Mouse (Mus musculus): ENCODE results near the gene Habp4.

DNA sequence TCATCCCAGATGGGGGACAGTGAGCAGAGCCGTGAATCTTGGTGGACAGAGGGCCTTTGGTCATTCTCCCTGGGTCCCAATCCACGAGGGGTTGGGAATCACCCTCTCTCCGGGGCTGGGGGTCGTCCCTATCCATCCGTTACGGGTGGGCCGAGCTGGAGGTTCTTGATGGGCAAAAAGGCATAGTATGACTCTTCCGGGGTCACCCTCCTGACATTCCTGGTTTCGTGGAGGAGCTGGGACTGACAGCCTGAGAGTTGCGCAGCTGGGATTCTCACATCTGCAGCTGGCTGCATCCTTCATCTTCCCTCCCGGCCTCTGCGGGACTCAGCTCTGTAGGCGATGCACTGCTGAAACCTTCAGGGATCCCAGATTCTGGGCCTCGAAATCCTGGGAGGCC, 1.0 kb downstream of the Habp4 start:
- TF ChIP-seq CTCF (IDR thresholded peaks at IDR 0.05; ENCODE audit: insufficient read depth, low read length) (no peak), POLR2A (IDR thresholded peaks at IDR 0.05; ENCODE audit: borderline replicate concordance, extremely low read depth, low read depth, low read length) (no peak)
